Mouse (Mus musculus) ES-E14 (cell line): ENCODE measurements around the gene Hdac11. TPM values are rescaled to one million over a fixed set of nuclear protein-coding genes. Genes with fewer than 3 reads are reported as not detected.

Experiments used
- DNase-seq: peaks from one replicate; pipeline ENCODE4 v3.0.0-alpha.2; 2013; ENCODE audit warnings: low read depth, low spot score
- H3K27ac ChIP-seq: 2 replicates; pipeline ENCODE4 v1.5.1; 2012; ENCODE audit warnings: low read depth, mild to moderate bottlenecking, low read length, moderate library complexity, mixed read lengths; ENCODE audit not compliant: poor library complexity, insufficient read depth, severe bottlenecking
- H3K36me3 ChIP-seq: 2 replicates; pipeline ENCODE4 v1.6.1; 2012; ENCODE audit warnings: mild to moderate bottlenecking, low read length, moderate library complexity, mixed read lengths; ENCODE audit not compliant: control insufficient read depth, poor library complexity, insufficient read depth, severe bottlenecking
- H3K4me1 ChIP-seq, 2 experiments: fragments of 150-350 bp in 1 of 2; sonication (generic) in 1 of 2; 2 replicates each; pipeline ENCODE4 v1.6.1; 2012; ENCODE audit warnings: low read length in 2 of 2, mild to moderate bottlenecking in 1 of 2, mixed read lengths in 1 of 2; ENCODE audit not compliant: control insufficient read depth in 2 of 2, insufficient read depth in 2 of 2, poor library complexity in 1 of 2
- H3K4me3 ChIP-seq, 2 experiments: fragments of 150-350 bp in 1 of 2; sonication (generic) in 1 of 2; 2 replicates each; pipeline ENCODE4 v1.5.1; 2012; ENCODE audit warnings: low read length in 2 of 2, low read depth in 1 of 2, mild to moderate bottlenecking in 1 of 2, mixed read lengths in 1 of 2; ENCODE audit not compliant: insufficient read depth in 1 of 2, poor library complexity in 1 of 2, severe bottlenecking in 1 of 2
- H3K9ac ChIP-seq: 2 replicates; pipeline ENCODE4 v1.6.1; 2012; ENCODE audit warnings: low read depth, mild to moderate bottlenecking, low read length, mixed read lengths; ENCODE audit not compliant: poor library complexity, insufficient read depth, severe bottlenecking
- H3K9me3 ChIP-seq: fragments of 150-350 bp; sonication (generic); 2 replicates; pipeline ENCODE4 v1.6.1; 2012; ENCODE audit warnings: low read depth, mild to moderate bottlenecking, low read length; ENCODE audit not compliant: control insufficient read depth, insufficient read depth
- CHD2 ChIP-seq: IDR thresholded peaks from 2 replicates; pipeline ENCODE4 v1.6.1; 2014; ENCODE audit warnings: mild to moderate bottlenecking, low read depth, low read length, inconsistent platforms
- HCFC1 ChIP-seq: IDR thresholded peaks from 2 replicates; pipeline ENCODE4 v1.6.1; 2012; ENCODE audit warnings: low read length, inconsistent platforms, borderline replicate concordance; ENCODE audit not compliant: insufficient read depth
- MAFK ChIP-seq: IDR thresholded peaks from 2 replicates; pipeline ENCODE4 v1.6.1; 2014; ENCODE audit warnings: mild to moderate bottlenecking, low read depth, low read length, inconsistent platforms; ENCODE audit not compliant: insufficient read depth
- ZC3H11A ChIP-seq: IDR thresholded peaks from 2 replicates; pipeline ENCODE4 v1.6.1; 2012; ENCODE audit warnings: low read depth, mild to moderate bottlenecking, inconsistent platforms, low read length, borderline replicate concordance
- ZNF384 ChIP-seq: IDR thresholded peaks from 2 replicates; pipeline ENCODE4 v1.6.1; 2012; ENCODE audit warnings: low read depth, low read length, inconsistent platforms
- in situ Hi-C, 2 experiments: fragments of 600-800 bp; cut with MboI; formaldehyde crosslinking; loops; one replicate each; pipeline ENCODE4 v1.15.1; 2025; ENCODE audit warnings: low sequenced_read_pairs in 2 of 2, inconsistent platforms in 1 of 2; ENCODE audit not compliant: unreplicated experiment in 2 of 2
- total RNA-seq: library from RNA; depleted of rRNA; stranded (reverse); fragments of 300-350 nt; gene quantifications from 2 replicates; pipeline ENCODE4 v1.2.3, GENCODE M21; 2012

The Hdac11 gene
- total RNA-seq, 1 experiment: 2.6 TPM

GRCm38 (mm10) chr6:91160976-91161375, 4.5 kb downstream of the Hdac11 start:
- no peaks in the 10 kb centered on the region for H3K9me3 ChIP-seq
- peaks cover 2% of the 10 kb centered on the region in 2 experiments; a peak in 1 of 4 replicates for H3K4me1 ChIP-seq
- no peak overlapping the region for H3K9ac ChIP-seq
- TF ChIP-seq ZC3H11A (no peak), MAFK (no peak), HCFC1 (no peak), CHD2 (no peak)
- H3K36me3 ChIP-seq: no peaks in the 10 kb centered on the region
- DNase-seq: no peak
- in situ Hi-C loops: loop anchor here (10.0 to 25.0 kb wide), 2 partner anchors 94 to 101 kb away; no protein-coding TSS in a partner anchor
- no peak overlapping the region for H3K27ac ChIP-seq
- no peak overlapping the region for H3K4me3 ChIP-seq

GRCm38 (mm10) chr6:91161506-91162235, 5.2 kb downstream of the Hdac11 start:
- in situ Hi-C loops: loop anchor here (10.0 to 25.0 kb wide), 2 partner anchors 93 to 101 kb away; no protein-coding TSS in a partner anchor
- DNase-seq: no peak
- no peak overlapping the region for H3K9ac ChIP-seq
- no peak overlapping the region for H3K4me3 ChIP-seq
- peaks cover 0 to 2% of the 10 kb centered on the region in 2 experiments; a peak in 1 of 4 replicates for H3K4me1 ChIP-seq
- TF ChIP-seq MAFK (no peak), ZNF384 (no peak), ZC3H11A (no peak), HCFC1 (no peak), CHD2 (no peak)
- H3K9me3 ChIP-seq: no peaks in the 10 kb centered on the region
- H3K27ac ChIP-seq: no peak overlapping the region
- H3K36me3 ChIP-seq: no peaks in the 10 kb centered on the region; the same call in 1 of the 2 replicates

- Histone ChIP-seq H3K36me3 (no peaks in the 10 kb centered on the region; the same call in 1 of the 2 replicates), H3K4me1 (no peaks in the 10 kb centered on the region), H3K9ac (no peak overlapping the region), H3K9me3 (no peaks in the 10 kb centered on the region), H3K4me3 (no peak overlapping the region), H3K27ac (no peak overlapping the region)
- TF ChIP-seq ZNF384 (no peak), ZC3H11A (no peak), HCFC1 (no peak), MAFK (no peak)
- DNase-seq: no peak
- in situ Hi-C loops: loop anchor here (10.0 to 25.0 kb wide), 2 partner anchors 92 to 100 kb away; no protein-coding TSS in a partner anchor
These were observed 5.8 kb downstream of the Hdac11 start for GRCm38 (mm10) chr6:91162314-91162713.

GRCm38 (mm10) chr6:91163195-91163911, 6.9 kb downstream of the Hdac11 start:
- Histone ChIP-seq H3K27ac (no peak overlapping the region), H3K9me3 (no peaks in the 10 kb centered on the region), H3K4me1 (no peaks in the 10 kb centered on the region), H3K36me3 (no peaks in the 10 kb centered on the region; the same call in 1 of the 2 replicates), H3K4me3 (no peak overlapping the region), H3K9ac (no peak overlapping the region)
- TF ChIP-seq CHD2 (no peak), HCFC1 (no peak), MAFK (no peak), ZNF384 (no peak), ZC3H11A (no peak)
- in situ Hi-C loops: loop anchor here (10.0 to 25.0 kb wide), 2 partner anchors 91 to 99 kb away; no protein-coding TSS in a partner anchor
- DNase-seq: no peak
